Mouse (Mus musculus): ENCODE data around the gene Rapsn.

GRCm38 (mm10) chr2:91081775-91082695, 46.6 kb downstream of the Rapsn start, which contains the start of gene Spi1:
- TF ChIP-seq POLR2A (IDR thresholded peaks at IDR 0.05; ENCODE audit: insufficient read depth, low read length) = no peak
- no peak for TF ChIP-seq CTCF (IDR thresholded peaks at IDR 0.05; ENCODE audit: low read depth, low read length)
